Mouse (Mus musculus): Measurements from ENCODE around the gene Dnajb13. TPM values are rescaled to one million over a fixed set of nuclear protein-coding genes. Genes with fewer than 3 reads are reported as not detected.
A peak's percentile ranks its signal among the peaks of the same experiment; 100 is the strongest.

Gene Dnajb13
- total and polyA plus RNA-seq, 3 experiments = 0.16 TPM; not detected in 2

DNA sequence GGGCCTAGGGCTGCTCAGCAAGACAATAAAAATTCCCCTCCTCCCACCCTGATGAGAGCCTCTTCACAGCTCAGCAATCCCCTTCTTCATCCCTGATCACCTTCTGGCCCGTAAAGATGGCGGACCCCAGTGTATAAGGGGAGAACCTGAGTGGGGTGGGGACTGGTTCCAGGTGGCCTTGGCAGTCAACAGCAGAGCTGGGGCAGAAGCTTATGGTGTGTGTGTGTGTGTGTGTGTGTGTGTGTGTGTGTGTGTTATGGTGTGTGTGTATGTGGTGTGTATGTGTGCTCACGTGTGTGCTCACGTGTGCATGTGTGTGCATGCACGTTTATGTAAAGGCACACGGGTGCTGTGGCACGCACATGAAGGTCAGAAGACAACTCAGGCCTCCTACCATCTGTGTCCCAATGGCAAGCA is 20.3 kb downstream of the Dnajb13 start:
- peaks cover 62% of the 10 kb centered on the region for H3K4me1 ChIP-seq (ENCODE audit: insufficient read depth, low read depth, low read length)
- ATAC-seq (ENCODE audit: extremely low read depth, insufficient number of reproducible peaks, low FRiP score, poor library complexity, severe bottlenecking) (no peak), DNase-seq (ENCODE audit: low spot score) (no peak)
- peak overlapping the region; percentile 91 for H3K4me3 ChIP-seq (ENCODE audit: low read depth, low read length)
- H3K36me3 ChIP-seq (replicated peaks) = peaks cover 57% of the 10 kb centered on the region
- TF ChIP-seq POLR2AphosphoS5 (IDR thresholded peaks at IDR 0.05; ENCODE audit: insufficient replicate concordance, low read depth, low read length) (peak; percentile 90; the same call in 1 of the 2 replicates), TAL1 (conservative IDR thresholded peaks at IDR 0.05; ENCODE audit: low read depth, low read length) (no peak), GATA1 (IDR thresholded peaks at IDR 0.05; ENCODE audit: borderline replicate concordance, low read length) (no peak)
- no peaks in the 10 kb centered on the region for H3K9me3 ChIP-seq (replicated peaks)
- no peaks in the 10 kb centered on the region for H3K27me3 ChIP-seq (ENCODE audit: insufficient read depth, low read length)

DNA sequence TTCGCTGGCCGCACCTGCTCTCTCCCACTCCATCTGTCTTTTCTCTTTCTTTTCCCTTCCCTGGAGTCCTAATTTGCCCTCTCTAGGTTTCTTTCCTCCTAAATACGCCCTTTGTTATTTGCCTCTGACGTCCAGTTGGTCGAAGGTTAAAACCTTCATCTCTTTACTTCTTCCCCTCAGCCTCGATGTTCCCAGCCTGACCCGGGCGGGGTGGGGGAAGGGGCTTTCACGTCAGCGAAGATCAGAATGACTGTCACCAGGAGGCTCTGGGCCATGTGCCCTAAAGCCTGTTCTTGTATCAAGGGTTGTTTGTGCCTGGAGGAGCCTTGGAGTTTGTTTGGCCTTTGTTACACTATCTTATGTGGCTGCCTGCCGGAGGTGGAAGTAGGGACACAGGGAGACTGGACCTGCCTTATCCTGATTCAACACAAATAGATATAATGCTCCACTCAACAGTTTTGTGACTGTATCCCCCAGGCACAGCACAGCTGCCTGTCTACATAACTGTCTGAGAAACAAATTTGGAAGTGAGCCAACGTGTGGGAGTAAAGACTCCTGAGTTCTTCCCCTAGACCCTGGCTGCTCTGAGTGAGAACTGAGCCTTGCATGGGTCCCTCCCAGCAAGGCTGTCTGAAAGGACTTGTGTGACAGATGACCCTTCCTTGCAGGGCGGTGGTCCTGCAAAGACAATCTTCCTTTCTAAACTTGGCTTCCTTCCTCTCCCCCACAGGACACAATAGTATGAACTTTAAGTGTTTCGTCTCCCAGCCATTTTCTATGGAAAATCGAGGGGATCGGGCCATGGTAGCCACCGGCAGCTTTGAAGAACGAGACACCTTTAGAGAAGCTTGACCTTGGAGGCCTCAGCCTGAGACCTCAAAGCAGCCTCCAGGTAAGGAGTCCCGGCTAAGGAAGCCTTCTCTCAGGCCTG is 21.0 kb downstream of the Dnajb13 start:
- ATAC-seq (ENCODE audit: extremely low read depth, insufficient number of reproducible peaks, low FRiP score, poor library complexity, severe bottlenecking) (peak; percentile 5; the same call in 1 of the 2 replicates), DNase-seq (ENCODE audit: low spot score) (no peak)
- H3K36me3 ChIP-seq (replicated peaks) = peaks cover 50% of the 10 kb centered on the region
- no peaks in the 10 kb centered on the region for H3K9me3 ChIP-seq (replicated peaks)
- TF ChIP-seq GATA1 (IDR thresholded peaks at IDR 0.05; ENCODE audit: borderline replicate concordance, low read length) = no peak
- no peaks in the 10 kb centered on the region for H3K27me3 ChIP-seq (ENCODE audit: insufficient read depth, low read length)
- peaks cover 57% of the 10 kb centered on the region for H3K4me1 ChIP-seq (ENCODE audit: insufficient read depth, low read depth, low read length)
- peak overlapping the region; percentile 91 for H3K4me3 ChIP-seq (ENCODE audit: low read depth, low read length)

DNA sequence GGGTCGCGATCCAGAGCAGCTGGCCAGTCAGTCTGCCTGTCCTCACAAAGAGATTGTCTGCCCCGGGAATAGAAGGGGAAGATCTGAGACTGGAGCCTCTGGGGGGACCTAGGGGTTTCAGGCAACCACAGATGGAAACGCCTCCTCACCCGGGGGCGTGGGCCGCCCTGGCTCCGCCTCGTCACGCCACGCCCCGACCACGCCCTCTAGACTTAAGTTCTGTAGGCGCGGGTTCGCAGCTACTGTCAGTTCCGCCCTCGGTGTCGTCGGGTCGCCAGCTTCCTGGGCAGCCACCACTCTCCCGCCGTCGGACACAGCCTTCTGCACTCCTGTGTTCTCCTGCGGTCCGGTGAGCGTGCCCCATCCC is 21.7 kb downstream of the Dnajb13 start, which contains the start of gene Ucp2:
Gene Ucp2 (plus strand): TSS at position 221 of the 367 bp plus-strand sequence.
- Histone ChIP-seq H3K4me3 (ENCODE audit: low read depth, low read length) (peak within 1 kb of the TSS; percentile 91), H3K4me1 (ENCODE audit: insufficient read depth, low read depth, low read length) (peaks cover 54% of the 10 kb centered on the region), H3K9me3 (replicated peaks) (no peaks in the 10 kb centered on the region), H3K36me3 (replicated peaks) (peaks cover 44% of the 10 kb centered on the region), H3K27me3 (ENCODE audit: insufficient read depth, low read length) (no peaks in the 10 kb centered on the region)
- ATAC-seq (ENCODE audit: extremely low read depth, insufficient number of reproducible peaks, low FRiP score, poor library complexity, severe bottlenecking) (peak; percentile 46), DNase-seq (ENCODE audit: low spot score) (peak; percentile 83)
- TF ChIP-seq GATA2 (IDR thresholded peaks at IDR 0.05; ENCODE audit: borderline replicate concordance, low read depth, low read length) (no peak), POLR2AphosphoS5 (IDR thresholded peaks at IDR 0.05; ENCODE audit: insufficient replicate concordance, low read depth, low read length) (peak; percentile 91)

DNA sequence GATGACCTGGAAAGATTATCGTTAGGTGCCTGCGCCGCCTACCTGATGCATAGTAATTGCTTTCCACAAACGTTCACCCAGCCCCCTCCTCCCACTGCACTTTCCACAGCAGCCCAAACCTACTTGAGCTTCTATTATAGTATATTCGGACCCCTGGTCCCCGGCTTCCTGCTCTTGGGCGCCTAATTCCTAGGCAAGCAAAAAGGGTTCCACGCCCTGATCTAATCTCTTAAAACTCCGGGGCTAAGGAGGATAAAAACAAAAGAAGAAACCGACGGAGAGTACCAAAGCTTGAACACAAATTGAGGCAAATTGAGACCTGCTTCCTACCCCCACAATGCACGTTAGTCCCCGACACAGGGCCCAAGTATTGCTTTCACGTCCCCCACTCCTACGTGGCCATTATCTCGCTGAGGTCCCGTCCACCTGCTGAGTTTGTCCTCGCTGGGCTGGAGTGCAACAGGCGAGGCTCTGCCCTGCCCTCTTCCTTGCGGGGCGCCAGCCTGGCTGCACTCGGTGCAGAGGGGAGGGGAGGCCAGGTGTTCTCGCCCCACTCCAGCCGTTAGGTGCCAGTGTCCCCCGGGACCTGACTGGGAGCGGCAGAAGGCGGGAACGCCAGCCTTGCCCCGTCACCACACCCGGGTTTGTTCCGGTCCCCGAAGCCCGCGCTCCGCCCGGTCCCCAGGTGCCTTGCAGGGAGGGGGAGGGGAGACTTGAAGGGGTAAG is 22.2 kb downstream of the Dnajb13 start:
- no peaks in the 10 kb centered on the region for H3K9me3 ChIP-seq (replicated peaks)
- no peaks in the 10 kb centered on the region for H3K27me3 ChIP-seq (ENCODE audit: insufficient read depth, low read length)
- H3K4me3 ChIP-seq (ENCODE audit: low read depth, low read length) = peak overlapping the region; percentile 91
- peaks cover 38% of the 10 kb centered on the region for H3K36me3 ChIP-seq (replicated peaks)
- peaks cover 50% of the 10 kb centered on the region for H3K4me1 ChIP-seq (ENCODE audit: insufficient read depth, low read depth, low read length)
- ATAC-seq (ENCODE audit: extremely low read depth, insufficient number of reproducible peaks, low FRiP score, poor library complexity, severe bottlenecking) (0 out of 2 replicates have a peak, but pooled peaks have one; percentile 2), DNase-seq (ENCODE audit: low spot score) (peak; percentile 75)
- TF ChIP-seq GATA2 (IDR thresholded peaks at IDR 0.05; ENCODE audit: borderline replicate concordance, low read depth, low read length) = no peak
- no peak for TF ChIP-seq CTCF (IDR thresholded peaks at IDR 0.05; ENCODE audit: low read depth, low read length)
- no peak for TF ChIP-seq POLR2AphosphoS5 (IDR thresholded peaks at IDR 0.05; ENCODE audit: insufficient replicate concordance, low read depth, low read length)

DNA sequence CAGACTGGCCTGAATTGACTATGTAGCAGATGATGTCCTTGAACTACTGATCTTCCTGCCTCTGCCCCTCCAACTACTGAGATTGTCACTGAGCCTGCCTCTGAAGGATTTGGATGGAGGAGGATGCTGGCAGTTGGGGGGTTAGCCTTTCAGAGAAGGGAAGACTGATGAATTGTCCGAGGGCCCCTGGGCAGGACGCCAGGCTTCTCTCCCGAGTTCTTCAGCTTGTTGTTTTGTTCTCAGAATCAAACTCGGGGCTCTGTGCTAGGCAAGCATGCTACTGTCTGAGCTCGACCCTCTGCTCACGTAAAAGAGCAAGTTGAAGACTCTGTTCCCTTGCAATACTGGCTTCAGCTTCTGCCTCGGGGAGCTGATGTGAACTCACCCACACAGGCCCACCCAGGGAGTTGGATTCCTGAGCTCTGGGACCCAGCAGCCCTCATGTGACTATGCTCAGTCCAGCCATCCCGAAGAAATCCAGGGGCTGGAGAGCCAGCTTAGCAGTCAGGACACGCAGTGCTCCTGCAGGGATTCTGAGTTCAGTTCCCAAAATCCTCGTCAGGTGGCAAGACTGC is 26.2 kb downstream of the Dnajb13 start:
- no peak for DNase-seq (ENCODE audit: low spot score)
- Histone ChIP-seq H3K9me3 (replicated peaks) (no peaks in the 10 kb centered on the region), H3K4me3 (ENCODE audit: low read depth, low read length) (no peak overlapping the region), H3K27me3 (ENCODE audit: insufficient read depth, low read length) (no peaks in the 10 kb centered on the region; the same call in 1 of the 2 replicates), H3K36me3 (replicated peaks) (peaks cover 2% of the 10 kb centered on the region), H3K4me1 (ENCODE audit: insufficient read depth, low read depth, low read length) (peaks cover 33% of the 10 kb centered on the region)
- no peak for ATAC-seq (ENCODE audit: extremely low read depth, insufficient number of reproducible peaks, low FRiP score, poor library complexity, severe bottlenecking)
- TF ChIP-seq GATA2 (IDR thresholded peaks at IDR 0.05; ENCODE audit: borderline replicate concordance, low read depth, low read length) = no peak

DNA sequence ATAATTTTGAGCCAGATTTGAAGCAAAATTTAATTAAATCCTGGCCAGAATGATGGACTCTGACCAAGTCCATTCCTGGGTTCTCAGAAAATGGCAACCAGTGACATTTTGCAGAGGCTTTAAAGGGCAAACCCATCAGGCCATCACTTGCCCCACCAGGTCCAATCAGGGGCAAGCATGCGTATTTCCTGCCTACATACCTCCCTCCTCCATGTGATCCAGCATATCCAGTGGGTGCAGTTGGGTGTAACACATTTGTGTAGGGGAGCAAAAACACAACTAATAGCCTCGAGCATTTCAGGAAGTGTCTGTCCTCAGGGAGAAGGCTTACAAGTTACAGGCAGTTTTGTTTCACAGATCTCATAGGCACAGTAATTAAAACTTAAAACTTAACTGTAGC is 27.5 kb downstream of the Dnajb13 start:
- no peak for ATAC-seq (ENCODE audit: extremely low read depth, insufficient number of reproducible peaks, low FRiP score, poor library complexity, severe bottlenecking)

More for the DNA sequence above, 27.5 kb downstream of the Dnajb13 start:
- TF ChIP-seq GATA2 (IDR thresholded peaks at IDR 0.05; ENCODE audit: borderline replicate concordance, low read depth, low read length) = no peak
- TF ChIP-seq TAL1 (conservative IDR thresholded peaks at IDR 0.05; ENCODE audit: low read depth, low read length) = no peak
- no peak for TF ChIP-seq GATA1 (IDR thresholded peaks at IDR 0.05; ENCODE audit: borderline replicate concordance, low read length)
- no peak for TF ChIP-seq POLR2AphosphoS5 (IDR thresholded peaks at IDR 0.05; ENCODE audit: insufficient replicate concordance, low read depth, low read length)
- no peak for TF ChIP-seq CTCF (IDR thresholded peaks at IDR 0.05; ENCODE audit: low read depth, low read length)
- Histone ChIP-seq H3K36me3 (replicated peaks) (peaks cover 2% of the 10 kb centered on the region), H3K27me3 (ENCODE audit: insufficient read depth, low read length) (no peaks in the 10 kb centered on the region; the same call in 1 of the 2 replicates), H3K4me3 (ENCODE audit: low read depth, low read length) (no peak overlapping the region), H3K9me3 (replicated peaks) (no peaks in the 10 kb centered on the region), H3K4me1 (ENCODE audit: insufficient read depth, low read depth, low read length) (peaks cover 30% of the 10 kb centered on the region)
- DNase-seq (ENCODE audit: low spot score) = no peak
